10 mouse cellular contexts compared by ENCODE assay signal in the genomic region with DNA sequence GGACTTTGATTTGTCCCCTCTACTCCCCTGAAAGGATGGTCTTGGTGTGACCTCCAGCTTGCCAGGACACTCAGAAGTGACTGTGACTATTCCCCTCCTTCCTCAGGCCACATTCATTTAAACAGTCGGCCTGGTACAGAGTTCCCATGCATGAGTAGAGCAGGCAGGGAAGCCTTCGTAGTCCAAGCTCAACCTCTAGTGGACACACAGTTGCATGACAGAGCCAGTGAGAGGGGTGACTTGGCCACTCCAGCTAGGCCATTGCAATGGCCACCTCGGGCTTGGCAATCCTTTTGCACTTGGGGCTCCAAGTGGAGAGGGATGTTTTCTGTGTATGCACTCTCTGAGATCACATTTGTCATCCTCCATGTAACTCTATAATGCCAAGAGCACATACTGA.
DNase-seq lines count a peak whose midpoint lies in the region; ATAC-seq and TF ChIP-seq lines count a peak whose summit lies in the region.
"Had no signal": no experiment of that assay in that cellular context is flagged by ENCODE, and none has a peak within 500 bp of the region (broad histone marks: within the 10 kb centered on the region; RNA-seq: fewer than 3 reads in every experiment).

No protein-coding gene starts in this region.

- no peak for DNase-seq in heart, adult 2 months
- DNase-seq in heart, adult 9 months (ENCODE audit: low spot score in 2 of 2): no peak
- peak; percentile 8 for DNase-seq in liver, adult 2 months (ENCODE audit: extremely low read depth, low read depth, low spot score)
- DNase-seq in liver: no peak
- peak; percentile 24 for DNase-seq in brain, adult 2 months (ENCODE audit: low read depth, low spot score)
- peak; percentile 24 to 36 for DNase-seq in lung, postnatal 4 days
- DNase-seq in ovary, adult 18-20 months (ENCODE audit: low spot score): no peak
- DNase-seq: midbrain, embryonic 14.5 days had no signal

- TF ChIP-seq EP300 in heart, adult 2 months (IDR thresholded peaks at IDR 0.05; ENCODE audit: insufficient read depth, low read depth, low read length): peak; percentile 69; the same call in 1 of the 2 replicates

- H3K4me3 ChIP-seq in heart, adult 2 months: no peak overlapping the region
- no peak overlapping the region for H3K4me3 ChIP-seq in liver, adult 2 months (ENCODE audit: insufficient read depth, low read depth, low read length)
- no peak overlapping the region for H3K4me3 ChIP-seq in forebrain, embryonic 16.5 days (replicated peaks; ENCODE audit: low read length)
- H3K4me3 ChIP-seq: heart, embryonic 13.5 days had no signal

- ATAC-seq in forebrain, embryonic 16.5 days: no peak

- H3K4me2 ChIP-seq in forebrain, embryonic 16.5 days (ENCODE audit: low read length): no peak overlapping the region
- H3K4me2 ChIP-seq: heart, embryonic 13.5 days had no signal

- peak; percentile 75 for TF ChIP-seq CTCF in heart, adult 2 months (IDR thresholded peaks at IDR 0.05)
- peak; percentile 64 for TF ChIP-seq CTCF in liver, adult 2 months (IDR thresholded peaks at IDR 0.05; ENCODE audit: low read depth, low read length)

- H3K36me3 ChIP-seq in heart, adult 2 months (ENCODE audit: control insufficient read depth, insufficient read depth, low read length): no peaks in the 10 kb centered on the region
- no peaks in the 10 kb centered on the region for H3K36me3 ChIP-seq in liver, adult 2 months (ENCODE audit: control insufficient read depth, insufficient read depth, low read length)
- no peaks in the 10 kb centered on the region for H3K36me3 ChIP-seq in forebrain, embryonic 16.5 days (ENCODE audit: control insufficient read depth, insufficient read depth)

- H3K27ac ChIP-seq in heart, adult 2 months: no peak overlapping the region
- no peak overlapping the region for H3K27ac ChIP-seq in liver, adult 2 months (replicated peaks; ENCODE audit: insufficient read depth, low read depth, low read length)
- H3K27ac ChIP-seq in forebrain, embryonic 16.5 days (ENCODE audit: low read length): no peak overlapping the region
- H3K27ac ChIP-seq: heart, embryonic 13.5 days had no signal

- H3K79me2 ChIP-seq in heart, adult 2 months (replicated peaks; ENCODE audit: control insufficient read depth, insufficient read depth, low read length): no peaks in the 10 kb centered on the region
- H3K79me2 ChIP-seq in liver, adult 2 months (ENCODE audit: control insufficient read depth, insufficient read depth, low read length): no peaks in the 10 kb centered on the region

- H3K9me3 ChIP-seq in forebrain, embryonic 16.5 days (ENCODE audit: control insufficient read depth, low read length): no peaks in the 10 kb centered on the region
- H3K9me3 ChIP-seq: heart, embryonic 13.5 days had no signal

- no peak for TF ChIP-seq POLR2A in heart, adult 2 months (IDR thresholded peaks at IDR 0.05; ENCODE audit: insufficient read depth, low read depth, low read length)
- no peak for TF ChIP-seq POLR2A in liver, adult 2 months (IDR thresholded peaks at IDR 0.05; ENCODE audit: extremely low read depth, insufficient read depth, low read length)

- H3K9ac ChIP-seq in heart, adult 2 months (ENCODE audit: low read depth, low read length): no peak overlapping the region
- H3K9ac ChIP-seq in liver, adult 2 months (ENCODE audit: low read depth, low read length): no peak overlapping the region
- H3K9ac ChIP-seq in forebrain, embryonic 16.5 days (replicated peaks; ENCODE audit: low read depth, low read length): no peak overlapping the region
- H3K9ac ChIP-seq: heart, embryonic 13.5 days had no signal

- WGBS in heart, adult 2 months: 38% methylated on average over 3 of the region's 3 CpGs
- 54% methylated on average over 3 of the region's 3 CpGs for WGBS in liver, adult 2 months
- WGBS in forebrain, embryonic 16.5 days: 55% methylated on average over 3 of the region's 3 CpGs

- intact Hi-C loops in heart, adult 2 months (cut with DNase I): loop anchor here (2.0 to 5.0 kb wide), 4 partner anchors 23 to 273 kb away; no protein-coding TSS in a partner anchor

- no peaks in the 10 kb centered on the region for H3K27me3 ChIP-seq in heart, adult 2 months (ENCODE audit: control insufficient read depth, insufficient read depth, low read length)
- H3K27me3 ChIP-seq in liver, adult 2 months (ENCODE audit: control insufficient read depth, insufficient read depth, low read length): no peaks in the 10 kb centered on the region
- H3K27me3 ChIP-seq in forebrain, embryonic 16.5 days (replicated peaks; ENCODE audit: control insufficient read depth, insufficient read depth, low read length): no peaks in the 10 kb centered on the region
- H3K27me3 ChIP-seq: heart, embryonic 13.5 days had no signal

- peaks cover 6% of the 10 kb centered on the region for H3K4me1 ChIP-seq in heart, adult 2 months (ENCODE audit: control insufficient read depth, insufficient read depth, low read length)
- H3K4me1 ChIP-seq in liver, adult 2 months (ENCODE audit: control insufficient read depth, insufficient read depth, low read length): no peaks in the 10 kb centered on the region
- H3K4me1 ChIP-seq in forebrain, embryonic 16.5 days (replicated peaks; ENCODE audit: control insufficient read depth, insufficient read depth, low read length): no peaks in the 10 kb centered on the region

Comparison
In these comparisons a context has a peak if more than half of its experiments do, and no peak if none do; other contexts are left out.
1. DNase-seq: peak in liver, adult 2 months (single experiment), brain, adult 2 months (single experiment) and lung, postnatal 4 days (2 of 2); none in heart, adult 2 months (0 of 2), heart, adult 9 months (0 of 2), liver (single experiment) and ovary, adult 18-20 months (single experiment).